ENCODE assay signal across 8 mouse cellular contexts in genomic region chr6:52204050-52204752, GRCm38 (mm10). TPM values are rescaled to one million over a fixed set of nuclear protein-coding genes. Genes with fewer than 3 reads are reported as not detected.
DNase-seq lines count a peak whose midpoint lies in the region; ATAC-seq and TF ChIP-seq lines count a peak whose summit lies in the region.

Hoxa5 (minus strand) TSS chr6:52204587.

- peak; percentile 65 for ATAC-seq in hindbrain, embryonic 13.5 days (ENCODE audit: low FRiP score)
- no peak for ATAC-seq in midbrain, postnatal 0 days (ENCODE audit: low FRiP score)

- peak; percentile 64 for TF ChIP-seq CTCF in midbrain, postnatal 0 days (IDR thresholded peaks at IDR 0.05)

- peak within 1 kb of the TSS; percentile 58 for H3K4me3 ChIP-seq in hindbrain, embryonic 13.5 days
- peak within 1 kb of the TSS; percentile 0; the same call in 1 of the 2 replicates for H3K4me3 ChIP-seq in midbrain, postnatal 0 days (ENCODE audit: low read depth, low read length)

- H3K9me3 ChIP-seq in hindbrain, embryonic 13.5 days, result no peaks in the 10 kb centered on the region
- H3K9me3 ChIP-seq in midbrain, postnatal 0 days (ENCODE audit: low read length), result no peaks in the 10 kb centered on the region

- H3K4me1 ChIP-seq in hindbrain, embryonic 13.5 days (replicated peaks), result peaks cover 40% of the 10 kb centered on the region
- H3K4me1 ChIP-seq in midbrain, postnatal 0 days (ENCODE audit: insufficient read depth, low read length), result no peaks in the 10 kb centered on the region

- peak within 1 kb of the TSS; percentile 90 for H3K9ac ChIP-seq in hindbrain, embryonic 13.5 days
- H3K9ac ChIP-seq in midbrain, postnatal 0 days (replicated peaks; ENCODE audit: low read length, poor library complexity, severe bottlenecking), result no peak within 1 kb of the TSS

- H3K27me3 ChIP-seq in hindbrain, embryonic 13.5 days, result peaks cover 99% of the 10 kb centered on the region
- peaks cover 98% of the 10 kb centered on the region for H3K27me3 ChIP-seq in midbrain, postnatal 0 days (ENCODE audit: insufficient read depth, low read length)

- H3K36me3 ChIP-seq in hindbrain, embryonic 13.5 days, result no peaks in the 10 kb centered on the region
- no peaks in the 10 kb centered on the region for H3K36me3 ChIP-seq in midbrain, postnatal 0 days (ENCODE audit: insufficient read depth, low read length)

- peak within 1 kb of the TSS; percentile 64 for H3K4me2 ChIP-seq in hindbrain, embryonic 13.5 days
- H3K4me2 ChIP-seq in midbrain, postnatal 0 days (ENCODE audit: low read depth, low read length, poor library complexity, severe bottlenecking), result 0 out of 2 replicates have a peak within 1 kb of the TSS, but pooled peaks have one; percentile 20

- peak; percentile 74 for DNase-seq in urinary bladder, postnatal 14 days (ENCODE audit: low spot score)
- no peak for DNase-seq in urinary bladder, postnatal 36 days (ENCODE audit: low spot score in 2 of 2)
- DNase-seq in forelimb bud, embryonic 11.5 days (ENCODE audit: low read depth, low spot score), result peak; percentile 95
- peak; percentile 67 for DNase-seq in liver
- DNase-seq in midbrain, postnatal 0 days (ENCODE audit: low spot score), result peak; percentile 82
- DNase-seq in layer of hippocampus, adult 8-10 months (ENCODE audit: low spot score in 2 of 2), result no peak
- DNase-seq in thymus, postnatal 0 days (ENCODE audit: low spot score), result no peak

- H3K27ac ChIP-seq in hindbrain, embryonic 13.5 days, result peak within 1 kb of the TSS; percentile 95
- no peak within 1 kb of the TSS for H3K27ac ChIP-seq in midbrain, postnatal 0 days (ENCODE audit: low read depth, low read length)

- WGBS in hindbrain, embryonic 13.5 days, result under 1% methylated on average over 64 of the region's 65 CpGs
- under 1% methylated on average over 65 of the region's 65 CpGs for WGBS in midbrain, postnatal 0 days

RNA-seq across cellular contexts. Expression of gene Hoxa5, which starts in this region (rescaled TPM):
- 116 and 150 TPM in 2 replicates for polyA plus RNA-seq in hindbrain, embryonic 13.5 days (2015; fragmentation: Nextera tagmentation; extraction: Ambion mirVana)
- 10.4 TPM in 1 of 2 replicates, not detected in the other for total RNA-seq in midbrain, postnatal 0 days (2014; rRNA removed)
- not detected in 2 replicates for polyA plus RNA-seq in midbrain, postnatal 0 days (2015; fragmentation: Nextera tagmentation; extraction: Ambion mirVana)
- total RNA-seq in layer of hippocampus, adult 8-10 months (2022), result not detected
- 0.06 and 0.21 TPM in 2 replicates for polyA plus RNA-seq in thymus, postnatal 0 days (2015; fragmentation: Nextera tagmentation; extraction: Ambion mirVana)

Comparison
In these comparisons a context has a peak if more than half of its experiments do, and no peak if none do; other contexts are left out.
1. RNA of gene Hoxa5 (polyA plus RNA-seq): 116 to 150 TPM in hindbrain, embryonic 13.5 days; 0.06 to 0.21 TPM in thymus, postnatal 0 days and not detected in midbrain, postnatal 0 days; every median in the first group is over 10 times any median in the second.
2. DNase-seq: peak in urinary bladder, postnatal 14 days (single experiment), forelimb bud, embryonic 11.5 days (single experiment), liver (single experiment) and midbrain, postnatal 0 days (single experiment); none in urinary bladder, postnatal 36 days (0 of 2), layer of hippocampus, adult 8-10 months (0 of 2) and thymus, postnatal 0 days (single experiment).